Mouse (Mus musculus): Measurements from ENCODE around the gene Slc6a6. TPM values are rescaled to one million over a fixed set of nuclear protein-coding genes. Genes with fewer than 3 reads are reported as not detected.
A peak's percentile ranks its signal among the peaks of the same experiment; 100 is the strongest.

Slc6a6 gene
- total and polyA plus RNA-seq, 3 experiments: 54.6 to 90.0 TPM; not detected in 1

DNA sequence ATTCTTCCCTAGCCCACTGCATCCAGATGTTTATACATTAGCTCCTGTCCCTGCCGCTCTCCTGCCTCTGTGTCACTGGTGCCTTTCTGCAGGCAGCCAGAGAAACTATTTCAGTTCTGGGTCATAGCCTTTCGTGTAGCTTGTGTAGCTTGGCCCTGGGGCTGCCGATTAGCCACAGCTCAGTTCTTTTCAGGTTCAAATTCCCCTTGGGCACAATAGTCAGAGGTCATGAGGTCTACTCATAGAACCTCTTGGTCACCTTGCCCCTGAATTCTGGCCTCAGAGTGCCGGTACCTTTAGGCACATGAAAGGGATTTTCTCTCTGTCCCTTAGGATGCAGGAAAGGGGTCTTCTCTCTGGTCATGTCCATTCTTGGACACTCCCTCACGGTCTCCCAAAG is 62.9 kb downstream of the Slc6a6 start (continued):
- TF ChIP-seq RAD21 (IDR thresholded peaks at IDR 0.05; ENCODE audit: low read depth, low read length): no peak

DNA sequence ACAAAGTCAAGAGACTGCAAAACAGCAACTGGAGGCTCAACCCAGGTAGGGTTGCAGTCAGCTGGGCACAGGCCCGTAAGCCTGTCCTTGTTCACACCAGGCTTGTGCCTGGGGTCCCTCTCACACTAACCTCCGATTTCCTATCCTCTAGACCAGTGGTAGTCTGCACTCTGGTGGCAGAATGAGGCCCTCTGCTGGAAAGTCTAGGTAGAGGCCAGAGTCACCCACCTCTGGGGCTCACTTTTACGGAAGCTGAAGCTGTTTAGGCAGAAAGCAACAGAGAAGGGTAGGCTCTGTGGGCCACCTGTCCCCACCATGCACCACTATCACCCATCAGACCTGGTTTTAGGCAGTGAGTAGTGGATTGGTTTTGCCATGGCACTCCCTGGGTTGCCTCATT is 67.1 kb downstream of the Slc6a6 start:
- Histone ChIP-seq H3K27me3 (ENCODE audit: control insufficient read depth in 1 of 2, insufficient read depth in 2 of 2, low read length in 2 of 2) (no peaks in the 10 kb centered on the region), H3K27ac (ENCODE audit: control insufficient read depth, low read depth, low read length) (no peak overlapping the region), H3K36me3 (ENCODE audit: control insufficient read depth in 1 of 2, insufficient read depth in 2 of 2, low read length in 2 of 2) (no peaks in the 10 kb centered on the region; a peak in 1 of 4 replicates), H3K9ac (ENCODE audit: control insufficient read depth, low read depth, low read length, poor library complexity, severe bottlenecking) (no peak overlapping the region), H3K4me3 (ENCODE audit: control insufficient read depth in 1 of 2, insufficient read depth in 1 of 2, low read depth in 2 of 2, low read length in 2 of 2) (no peak overlapping the region), H3K9me3 (replicated peaks; ENCODE audit: insufficient read depth, low read length) (no peaks in the 10 kb centered on the region), H3K79me2 (ENCODE audit: control insufficient read depth, insufficient read depth, low read length, poor library complexity) (no peaks in the 10 kb centered on the region), H3K4me1 (ENCODE audit: control insufficient read depth in 1 of 2, insufficient read depth in 2 of 2, low read length in 2 of 2) (no peaks in the 10 kb centered on the region)
- peak; percentile 30 for DNase-seq (ENCODE audit: low read depth, low spot score)
- TF ChIP-seq RAD21 (IDR thresholded peaks at IDR 0.05; ENCODE audit: low read depth, low read length): peak; percentile 43
- TF ChIP-seq ZC3H11A (IDR thresholded peaks at IDR 0.05; ENCODE audit: low read depth, low read length): peak; percentile 31; the same call in 1 of the 2 replicates
- peak; percentile 54 for TF ChIP-seq SMC3 (IDR thresholded peaks at IDR 0.05; ENCODE audit: low read depth, low read length)
- no peak for TF ChIP-seq MAX (IDR thresholded peaks at IDR 0.05; ENCODE audit: low read length)
- TF ChIP-seq CTCF (IDR thresholded peaks at IDR 0.05 in 2 of 3, conservative IDR thresholded peaks at IDR 0.05 in 1 of 3; ENCODE audit: control insufficient read depth in 1 of 3, insufficient read depth in 1 of 3, low read depth in 2 of 3, low read length in 3 of 3, poor library complexity in 1 of 3, severe bottlenecking in 1 of 3): peak; percentile 42 to 55 (median 46)

DNA sequence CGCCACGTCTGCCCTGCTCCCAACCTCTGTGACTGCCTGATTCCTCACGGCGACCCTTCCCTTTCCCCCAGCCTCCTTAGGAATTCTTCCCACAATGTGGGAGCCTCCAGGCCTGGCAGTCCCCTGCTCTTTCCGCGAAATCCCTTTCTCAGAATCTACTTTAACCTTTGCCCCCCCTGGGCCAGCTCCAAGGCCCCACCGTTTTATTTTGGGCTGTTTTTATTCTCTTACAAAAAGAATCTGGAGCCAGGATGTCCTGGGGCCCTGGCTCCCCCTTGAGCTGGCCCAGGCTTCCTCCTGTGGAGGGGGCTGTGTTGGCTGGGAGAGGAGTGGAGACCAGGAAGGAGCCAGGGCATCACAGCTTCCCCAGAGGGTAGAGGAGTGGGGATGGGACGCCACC is 69.0 kb downstream of the Slc6a6 start:
- H3K9ac ChIP-seq (ENCODE audit: control insufficient read depth, low read depth, low read length, poor library complexity, severe bottlenecking): no peak overlapping the region
- H3K4me3 ChIP-seq (ENCODE audit: control insufficient read depth in 1 of 2, insufficient read depth in 1 of 2, low read depth in 2 of 2, low read length in 2 of 2): no peak overlapping the region
- no peaks in the 10 kb centered on the region; a peak in 1 of 4 replicates for H3K36me3 ChIP-seq (ENCODE audit: control insufficient read depth in 1 of 2, insufficient read depth in 2 of 2, low read length in 2 of 2)
- no peak for DNase-seq (ENCODE audit: low read depth, low spot score)
- no peak overlapping the region for H3K27ac ChIP-seq (ENCODE audit: control insufficient read depth, low read depth, low read length)
- H3K27me3 ChIP-seq (ENCODE audit: control insufficient read depth in 1 of 2, insufficient read depth in 2 of 2, low read length in 2 of 2): no peaks in the 10 kb centered on the region
- H3K79me2 ChIP-seq (ENCODE audit: control insufficient read depth, insufficient read depth, low read length, poor library complexity): no peaks in the 10 kb centered on the region
- no peaks in the 10 kb centered on the region for H3K9me3 ChIP-seq (replicated peaks; ENCODE audit: insufficient read depth, low read length)
- no peaks in the 10 kb centered on the region for H3K4me1 ChIP-seq (ENCODE audit: control insufficient read depth in 1 of 2, insufficient read depth in 2 of 2, low read length in 2 of 2)
- TF ChIP-seq JUND (IDR thresholded peaks at IDR 0.05; ENCODE audit: low read depth, low read length) (no peak), KAT2A (conservative IDR thresholded peaks at IDR 0.05; ENCODE audit: low read depth, low read length) (no peak), POLR2AphosphoS5 (IDR thresholded peaks at IDR 0.05; ENCODE audit: borderline replicate concordance, low read depth, low read length) (no peak), ZC3H11A (IDR thresholded peaks at IDR 0.05; ENCODE audit: low read depth, low read length) (no peak), NELFE (IDR thresholded peaks at IDR 0.05; ENCODE audit: low read depth, low read length) (no peak), CTCF (IDR thresholded peaks at IDR 0.05 in 2 of 3, conservative IDR thresholded peaks at IDR 0.05 in 1 of 3; ENCODE audit: control insufficient read depth in 1 of 3, insufficient read depth in 1 of 3, low read depth in 2 of 3, low read length in 3 of 3, poor library complexity in 1 of 3, severe bottlenecking in 1 of 3) (no peak), MAFK (IDR thresholded peaks at IDR 0.05; ENCODE audit: borderline replicate concordance, low read depth, low read length) (no peak), MXI1 (IDR thresholded peaks at IDR 0.05; ENCODE audit: low read depth, low read length) (no peak)

DNA sequence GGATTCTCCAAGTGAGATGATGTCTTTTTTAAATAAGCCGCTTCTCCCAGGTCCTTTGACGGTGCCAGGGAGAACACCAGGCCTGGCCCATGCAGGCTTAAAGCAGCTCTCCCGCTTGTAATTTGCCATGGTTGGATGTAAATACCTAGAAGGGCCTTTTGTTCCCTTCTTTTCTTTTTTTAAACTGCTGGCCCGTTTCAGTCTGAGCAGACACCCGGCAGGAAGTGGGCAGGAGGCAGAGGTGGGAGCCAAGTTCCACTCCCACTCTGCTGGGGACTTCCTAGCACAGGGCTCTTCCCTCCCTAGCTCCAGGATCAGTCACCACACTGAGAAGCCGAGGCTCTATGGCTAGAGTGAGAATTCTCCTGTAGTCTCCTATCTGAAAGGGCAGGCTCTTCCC is 70.2 kb downstream of the Slc6a6 start:
- Histone ChIP-seq H3K36me3 (ENCODE audit: control insufficient read depth in 1 of 2, insufficient read depth in 2 of 2, low read length in 2 of 2) (no peaks in the 10 kb centered on the region; a peak in 1 of 4 replicates), H3K27ac (ENCODE audit: control insufficient read depth, low read depth, low read length) (no peak overlapping the region), H3K4me1 (ENCODE audit: control insufficient read depth in 1 of 2, insufficient read depth in 2 of 2, low read length in 2 of 2) (no peaks in the 10 kb centered on the region)
- no peak for TF ChIP-seq RAD21 (IDR thresholded peaks at IDR 0.05; ENCODE audit: low read depth, low read length)
- TF ChIP-seq EP300 (IDR thresholded peaks at IDR 0.05; ENCODE audit: low read depth in 1 of 2, low read length in 2 of 2): no peak
- TF ChIP-seq TAL1 (IDR thresholded peaks at IDR 0.05; ENCODE audit: low read length): no peak
- no peak for TF ChIP-seq JUND (IDR thresholded peaks at IDR 0.05; ENCODE audit: low read depth, low read length)
- no peak for TF ChIP-seq ELF1 (IDR thresholded peaks at IDR 0.05; ENCODE audit: low read depth, low read length)
- no peak for TF ChIP-seq NRF1 (IDR thresholded peaks at IDR 0.05; ENCODE audit: insufficient read depth, low read depth, low read length, poor library complexity, severe bottlenecking)
- TF ChIP-seq RCOR1 (IDR thresholded peaks at IDR 0.05; ENCODE audit: low read depth, low read length): no peak
- TF ChIP-seq TBP (IDR thresholded peaks at IDR 0.05; ENCODE audit: low read depth, low read length): no peak
- TF ChIP-seq POLR2AphosphoS5 (IDR thresholded peaks at IDR 0.05; ENCODE audit: borderline replicate concordance, low read depth, low read length): no peak
- TF ChIP-seq ZKSCAN1 (IDR thresholded peaks at IDR 0.05; ENCODE audit: low read depth, low read length): no peak
- no peak for TF ChIP-seq ZMIZ1 (IDR thresholded peaks at IDR 0.05; ENCODE audit: low read depth, low read length)
- no peak for TF ChIP-seq MYC (IDR thresholded peaks at IDR 0.05; ENCODE audit: low read depth, low read length)
- no peak for TF ChIP-seq CHD2 (IDR thresholded peaks at IDR 0.05; ENCODE audit: low read length)
- no peak for TF ChIP-seq ETS1 (IDR thresholded peaks at IDR 0.05; ENCODE audit: low read depth, low read length)
- no peak for TF ChIP-seq MAZ (IDR thresholded peaks at IDR 0.05; ENCODE audit: low read depth, low read length)
- TF ChIP-seq POLR2A (IDR thresholded peaks at IDR 0.05; ENCODE audit: control insufficient read depth in 1 of 2, insufficient read depth in 1 of 2, low read depth in 1 of 2, low read length in 2 of 2, poor library complexity in 1 of 2): no peak

More for the DNA sequence above, 70.2 kb downstream of the Slc6a6 start:
- H3K79me2 ChIP-seq (ENCODE audit: control insufficient read depth, insufficient read depth, low read length, poor library complexity): no peaks in the 10 kb centered on the region
- H3K9me3 ChIP-seq (replicated peaks; ENCODE audit: insufficient read depth, low read length): no peaks in the 10 kb centered on the region
- no peak overlapping the region for H3K4me3 ChIP-seq (ENCODE audit: control insufficient read depth in 1 of 2, insufficient read depth in 1 of 2, low read depth in 2 of 2, low read length in 2 of 2)
- DNase-seq (ENCODE audit: low read depth, low spot score): no peak
- no peak overlapping the region for H3K9ac ChIP-seq (ENCODE audit: control insufficient read depth, low read depth, low read length, poor library complexity, severe bottlenecking)
- no peaks in the 10 kb centered on the region for H3K27me3 ChIP-seq (ENCODE audit: control insufficient read depth in 1 of 2, insufficient read depth in 2 of 2, low read length in 2 of 2)
